Mouse (Mus musculus) heart, embryonic 15.5 days (tissue): ENCODE data around the gene Hsd17b13. TPM values are rescaled to one million over a fixed set of nuclear protein-coding genes. Genes with fewer than 3 reads are reported as not detected.
"Not testable (repeated sequence)": the region's sequence is repeated elsewhere in the genome, so short reads cannot be mapped to it uniquely, and the experiment has no call there.

Experiments used
- ATAC-seq: fragments of 200-750 bp; cut with Nextera tagmentation; replicated peaks from 2 replicates; pipeline ENCODE4 v1.8.0; 2017; ENCODE audit warnings: low read depth, moderate TSS enrichment; ENCODE audit not compliant: insufficient number of reproducible peaks, insufficient read depth, low FRiP score
- H3K27ac ChIP-seq: fragments of 300-500 bp; sonication (generic); 2 replicates; pipeline ENCODE4 v1.5.1; 2015; ENCODE audit warnings: mild to moderate bottlenecking, inconsistent platforms
- H3K27me3 ChIP-seq: fragments of 300-500 bp; sonication (generic); 2 replicates; pipeline ENCODE4 v1.6.1; 2015; ENCODE audit warnings: inconsistent platforms
- H3K36me3 ChIP-seq: fragments of 300-500 bp; sonication (generic); 2 replicates; pipeline ENCODE4 v1.6.1; 2015; ENCODE audit warnings: mild to moderate bottlenecking, inconsistent platforms
- H3K4me1 ChIP-seq: fragments of 300-500 bp; sonication (generic); replicated peaks from 2 replicates; pipeline ENCODE4 v1.6.1; 2015; ENCODE audit warnings: inconsistent platforms
- H3K4me2 ChIP-seq: fragments of 300-500 bp; sonication (generic); 2 replicates; pipeline ENCODE4 v1.6.1; 2015; ENCODE audit warnings: inconsistent platforms, mild to moderate bottlenecking, moderate library complexity
- H3K4me3 ChIP-seq: fragments of 300-500 bp; sonication (generic); 2 replicates; pipeline ENCODE4 v1.5.1; 2015; ENCODE audit warnings: mild to moderate bottlenecking, inconsistent platforms
- H3K9ac ChIP-seq: fragments of 300-500 bp; sonication (generic); 2 replicates; pipeline ENCODE4 v1.6.1; 2015; ENCODE audit warnings: mild to moderate bottlenecking, inconsistent platforms
- H3K9me3 ChIP-seq: fragments of 300-500 bp; sonication (generic); replicated peaks from 2 replicates; pipeline ENCODE4 v1.6.1; 2016; ENCODE audit warnings: inconsistent platforms
- WGBS: fragments of 180-500 bp; shearing (Covaris S2); methylation state at CpG from one replicate; pipeline ENCODE4 v1.1.7; 2015; ENCODE audit warnings: mixed read lengths; 5-methylcytosine and 5-hydroxymethylcytosine counted together
- polyA plus RNA-seq: library from polyadenylated mRNA; unstranded; fragments of >200 nt; fragmentation: Nextera tagmentation; extraction: Ambion mirVana; gene quantifications from 2 replicates; pipeline ENCODE4 v1.2.1, GENCODE M21; 2015

Hsd17b13 gene
- polyA plus RNA-seq, 1 experiment from 2014 or later, result not detected

GRCm38 (mm10) chr5:103977907-103978570 is 829 bp upstream of the Hsd17b13 start:
- Histone ChIP-seq H3K9me3 (no peaks in the 10 kb centered on the region), H3K4me1 (no peaks in the 10 kb centered on the region; the same call in 1 of the 2 replicates), H3K4me2 (no peak overlapping the region), H3K36me3 (no peaks in the 10 kb centered on the region), H3K27ac (no peak overlapping the region), H3K27me3 (no peaks in the 10 kb centered on the region), H3K4me3 (no peak overlapping the region), H3K9ac (no peak overlapping the region)
- ATAC-seq, result no peak
- 80% methylated on average over 7 of the region's 7 CpGs for WGBS

GRCm38 (mm10) chr5:103975736-103976135 is 1.5 kb downstream of the Hsd17b13 start:
- Histone ChIP-seq H3K27me3 (no peaks in the 10 kb centered on the region), H3K4me1 (peaks cover 3% of the 10 kb centered on the region), H3K36me3 (no peaks in the 10 kb centered on the region), H3K9me3 (no peaks in the 10 kb centered on the region), H3K27ac (no peak overlapping the region), H3K9ac (no peak overlapping the region), H3K4me3 (no peak overlapping the region), H3K4me2 (no peak overlapping the region)
- 67% methylated on average over 7 of the region's 7 CpGs for WGBS
- no peak for ATAC-seq

- Histone ChIP-seq H3K4me2 (peak overlapping the region; percentile 54), H3K27ac (no peak overlapping the region), H3K9ac (no peak overlapping the region), H3K4me3 (peak overlapping the region; percentile 31), H3K27me3 (no peaks in the 10 kb centered on the region), H3K9me3 (no peaks in the 10 kb centered on the region), H3K4me1 (peaks cover 3% of the 10 kb centered on the region), H3K36me3 (no peaks in the 10 kb centered on the region)
- ATAC-seq, result no peak
- 56% methylated on average over 13 of the region's 13 CpGs for WGBS
Observed at GRCm38 (mm10) chr5:103972801-103973200, 4.4 kb downstream of the Hsd17b13 start.

GRCm38 (mm10) chr5:103972379-103972778 is 4.8 kb downstream of the Hsd17b13 start:
- H3K36me3 ChIP-seq, result no peaks in the 10 kb centered on the region
- no peak overlapping the region for H3K27ac ChIP-seq
- peaks cover 3% of the 10 kb centered on the region for H3K4me1 ChIP-seq
- no peaks in the 10 kb centered on the region for H3K9me3 ChIP-seq
- WGBS, result 56% methylated on average over 19 of the region's 19 CpGs
- no peak for ATAC-seq
- H3K4me3 ChIP-seq, result peak overlapping the region; percentile 31
- no peaks in the 10 kb centered on the region for H3K27me3 ChIP-seq
- H3K4me2 ChIP-seq, result peak overlapping the region; percentile 54
- H3K9ac ChIP-seq, result no peak overlapping the region

GRCm38 (mm10) chr5:103971051-103971450 is 6.2 kb downstream of the Hsd17b13 start:
- ATAC-seq, result no peak
- no peak overlapping the region for H3K4me3 ChIP-seq
- no peak overlapping the region for H3K27ac ChIP-seq
- no peak overlapping the region for H3K4me2 ChIP-seq
- H3K27me3 ChIP-seq, result no peaks in the 10 kb centered on the region
- WGBS, result 59% methylated on average over 5 of the region's 5 CpGs
- H3K9me3 ChIP-seq, result no peaks in the 10 kb centered on the region
- no peaks in the 10 kb centered on the region for H3K36me3 ChIP-seq
- H3K4me1 ChIP-seq, result peaks cover 3% of the 10 kb centered on the region
- no peak overlapping the region for H3K9ac ChIP-seq

GRCm38 (mm10) chr5:103962935-103963429 is 14.2 kb downstream of the Hsd17b13 start:
- ATAC-seq, result no peak

GRCm38 (mm10) chr5:103954638-103955037 is 22.6 kb downstream of the Hsd17b13 start:
- H3K4me1 ChIP-seq, result no peaks in the 10 kb centered on the region
- WGBS, result 58% methylated on average over 5 of the region's 5 CpGs

More at GRCm38 (mm10) chr5:103962935-103963429, 14.2 kb downstream of the Hsd17b13 start:
- H3K36me3 ChIP-seq, result no peaks in the 10 kb centered on the region
- no peak overlapping the region for H3K4me2 ChIP-seq
- 61% methylated on average over 1 of the region's 1 CpGs for WGBS
- H3K4me1 ChIP-seq, result no peaks in the 10 kb centered on the region
- no peak overlapping the region for H3K9ac ChIP-seq
- H3K4me3 ChIP-seq, result no peak overlapping the region
- H3K27me3 ChIP-seq, result no peaks in the 10 kb centered on the region
- H3K27ac ChIP-seq, result no peak overlapping the region
- H3K9me3 ChIP-seq, result no peaks in the 10 kb centered on the region

GRCm38 (mm10) chr5:103953135-103954083 is 23.8 kb downstream of the Hsd17b13 start:
- H3K4me2 ChIP-seq, result no peak overlapping the region
- no peak overlapping the region for H3K4me3 ChIP-seq
- no peak overlapping the region for H3K9ac ChIP-seq
- H3K4me1 ChIP-seq, result no peaks in the 10 kb centered on the region
- H3K27ac ChIP-seq, result no peak overlapping the region
- H3K36me3 ChIP-seq, result no peaks in the 10 kb centered on the region
- H3K27me3 ChIP-seq, result no peaks in the 10 kb centered on the region
- H3K9me3 ChIP-seq, result no peaks in the 10 kb centered on the region
- 67% methylated on average over 10 of the region's 10 CpGs for WGBS
- no peak for ATAC-seq

More at GRCm38 (mm10) chr5:103954638-103955037, 22.6 kb downstream of the Hsd17b13 start:
- Histone ChIP-seq H3K9ac (no peak overlapping the region), H3K9me3 (no peaks in the 10 kb centered on the region), H3K36me3 (no peaks in the 10 kb centered on the region), H3K4me3 (no peak overlapping the region), H3K27me3 (no peaks in the 10 kb centered on the region), H3K27ac (no peak overlapping the region), H3K4me2 (no peak overlapping the region)
- ATAC-seq, result no peak

GRCm38 (mm10) chr5:103950138-103950537 is 27.1 kb downstream of the Hsd17b13 start:
- not testable (repeated sequence) for H3K4me3 ChIP-seq, H3K27me3 ChIP-seq, H3K9ac ChIP-seq, H3K27ac ChIP-seq, ATAC-seq, H3K4me1 ChIP-seq, H3K4me2 ChIP-seq, H3K9me3 ChIP-seq, H3K36me3 ChIP-seq
- 88% methylated on average over 15 of the region's 15 CpGs for WGBS

GRCm38 (mm10) chr5:103943183-103943582 is 34.0 kb downstream of the Hsd17b13 start:
- WGBS, result 61% methylated on average over 6 of the region's 6 CpGs
- no peak overlapping the region for H3K4me2 ChIP-seq

GRCm38 (mm10) chr5:103939856-103940255 is 37.4 kb downstream of the Hsd17b13 start:
- Histone ChIP-seq H3K36me3 (no peaks in the 10 kb centered on the region), H3K9ac (no peak overlapping the region), H3K4me1 (peaks cover 16% of the 10 kb centered on the region), H3K4me3 (no peak overlapping the region), H3K4me2 (no peak overlapping the region), H3K27me3 (no peaks in the 10 kb centered on the region), H3K27ac (no peak overlapping the region), H3K9me3 (no peaks in the 10 kb centered on the region)
- ATAC-seq, result no peak
- 79% methylated on average over 1 of the region's 1 CpGs for WGBS

More at GRCm38 (mm10) chr5:103943183-103943582, 34.0 kb downstream of the Hsd17b13 start:
- Histone ChIP-seq H3K4me1 (peaks cover 12% of the 10 kb centered on the region), H3K4me3 (no peak overlapping the region), H3K27me3 (no peaks in the 10 kb centered on the region), H3K36me3 (no peaks in the 10 kb centered on the region), H3K27ac (no peak overlapping the region), H3K9me3 (no peaks in the 10 kb centered on the region), H3K9ac (no peak overlapping the region)
- ATAC-seq, result no peak
